Mouse (Mus musculus): ENCODE data around the gene Mfsd9. TPM values are rescaled to one million over a fixed set of nuclear protein-coding genes. Genes with fewer than 3 reads are reported as not detected.

Mfsd9 gene
- total RNA-seq, 2 experiments from 2014 or later, result 0.31 to 0.89 TPM

DNA sequence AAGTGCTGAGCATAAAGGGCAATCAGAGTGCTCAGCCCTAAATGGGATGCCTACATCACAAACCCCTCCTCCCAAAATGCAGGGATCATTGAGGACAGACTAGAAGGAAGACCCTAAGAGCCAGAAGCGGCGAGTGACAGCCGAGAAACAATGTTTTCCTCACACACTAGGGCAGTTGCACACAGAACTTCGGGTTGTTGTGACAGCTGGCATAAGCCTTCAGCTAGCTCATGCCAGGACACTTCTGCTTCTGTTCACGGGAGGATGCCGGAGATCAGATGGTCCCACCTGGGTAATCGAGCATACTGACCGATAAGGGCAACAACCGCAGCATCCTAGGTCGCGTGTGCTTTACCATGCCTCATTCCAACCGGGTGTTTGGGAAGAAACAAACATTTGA, 13.6 kb upstream of the Mfsd9 start:
- H3K4me3 ChIP-seq, result no peak overlapping the region
- intact Hi-C loops (cut with DNase I), result no loop called here
- H3K27ac ChIP-seq, result peak overlapping the region; percentile 95
- no peak for TF ChIP-seq CTCF (IDR thresholded peaks at IDR 0.05)
- no peak for DNase-seq

- peak; percentile 59 for DNase-seq
- Histone ChIP-seq H3K4me3 (no peak overlapping the region), H3K27ac (peak overlapping the region; percentile 95; the same call in 1 of the 2 replicates)
- TF ChIP-seq CTCF (IDR thresholded peaks at IDR 0.05), result peak; percentile 89
- intact Hi-C loops (cut with DNase I), result loop anchor here (1.0 kb wide), 1 partner anchor 42 kb away; no protein-coding TSS in a partner anchor
These were observed 12.3 kb upstream of the Mfsd9 start for GRCm38 (mm10) chr1:40802759-40803158.

- TF ChIP-seq CTCF (IDR thresholded peaks at IDR 0.05), result no peak
- Histone ChIP-seq H3K27ac (no peak overlapping the region), H3K4me3 (no peak overlapping the region)
- intact Hi-C loops (cut with DNase I), result no loop called here
- DNase-seq, result no peak
These were observed 10.4 kb upstream of the Mfsd9 start for GRCm38 (mm10) chr1:40800908-40801307.

DNA sequence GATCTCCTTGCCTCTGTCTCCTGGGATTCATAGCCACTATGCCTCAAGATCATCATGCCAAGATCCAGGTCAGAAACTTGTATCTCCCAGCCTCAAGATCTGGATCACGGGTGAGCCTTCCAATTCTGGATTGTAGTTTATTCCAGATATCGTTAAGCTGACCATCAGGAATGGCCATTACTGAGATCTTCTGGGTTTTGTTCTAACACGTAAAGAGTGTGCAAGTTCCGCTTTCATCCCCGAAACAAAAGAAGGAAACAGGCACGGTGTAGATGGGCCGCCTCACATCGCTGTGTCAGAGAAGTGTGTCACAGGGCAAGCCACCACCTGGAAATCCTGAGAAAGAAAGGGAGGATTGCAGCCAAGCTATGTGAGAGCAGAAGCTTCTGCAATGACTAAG, 8.6 kb upstream of the Mfsd9 start:
- Histone ChIP-seq H3K27ac (no peak overlapping the region), H3K4me3 (no peak overlapping the region)
- TF ChIP-seq CTCF (IDR thresholded peaks at IDR 0.05), result no peak
- no peak for DNase-seq
- intact Hi-C loops (cut with DNase I), result loop anchor here (10.0 kb wide), 1 partner anchor 176 kb away; no protein-coding TSS in a partner anchor

- no peak overlapping the region for H3K4me3 ChIP-seq
- intact Hi-C loops (cut with DNase I), result loop anchor here (10.0 kb wide), 1 partner anchor 177 kb away; no protein-coding TSS in a partner anchor
- no peak overlapping the region for H3K27ac ChIP-seq
- peak; percentile 89 for TF ChIP-seq CTCF (IDR thresholded peaks at IDR 0.05)
- peak; percentile 72 for DNase-seq
These were observed 6.9 kb upstream of the Mfsd9 start for GRCm38 (mm10) chr1:40797348-40797747.

DNA sequence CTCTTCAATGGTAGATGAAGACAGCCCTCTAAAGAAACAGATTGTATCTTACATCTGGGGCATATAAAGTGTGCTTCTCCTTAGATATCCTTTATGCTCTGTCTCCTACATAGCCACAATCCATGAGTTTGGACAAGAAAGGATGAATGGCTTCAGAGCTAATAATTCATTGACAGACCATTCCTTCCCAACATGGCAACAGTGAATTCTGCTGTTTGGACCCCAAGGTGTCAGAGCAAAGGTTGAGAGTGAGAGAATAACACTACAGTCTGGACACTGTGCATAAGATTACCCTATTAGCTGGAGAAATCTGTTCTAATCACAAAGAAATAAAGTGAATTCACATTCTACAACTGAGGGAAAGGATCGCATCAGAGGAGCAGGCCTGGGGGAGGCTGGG, 5.0 kb upstream of the Mfsd9 start:
- TF ChIP-seq CTCF (IDR thresholded peaks at IDR 0.05), result no peak
- DNase-seq, result no peak
- Histone ChIP-seq H3K27ac (no peak overlapping the region), H3K4me3 (no peak overlapping the region)
- intact Hi-C loops (cut with DNase I), result loop anchor here (10.0 kb wide), 1 partner anchor 179 kb away; no protein-coding TSS in a partner anchor

- Histone ChIP-seq H3K27ac (peak overlapping the region; percentile 76), H3K4me3 (peak overlapping the region; percentile 77)
- DNase-seq, result no peak
- TF ChIP-seq CTCF (IDR thresholded peaks at IDR 0.05), result no peak
- intact Hi-C loops (cut with DNase I), result loop anchor here (10.0 kb wide), 1 partner anchor 185 kb away; no protein-coding TSS in a partner anchor
These were observed 737 bp downstream of the Mfsd9 start for GRCm38 (mm10) chr1:40789666-40790233.

DNA sequence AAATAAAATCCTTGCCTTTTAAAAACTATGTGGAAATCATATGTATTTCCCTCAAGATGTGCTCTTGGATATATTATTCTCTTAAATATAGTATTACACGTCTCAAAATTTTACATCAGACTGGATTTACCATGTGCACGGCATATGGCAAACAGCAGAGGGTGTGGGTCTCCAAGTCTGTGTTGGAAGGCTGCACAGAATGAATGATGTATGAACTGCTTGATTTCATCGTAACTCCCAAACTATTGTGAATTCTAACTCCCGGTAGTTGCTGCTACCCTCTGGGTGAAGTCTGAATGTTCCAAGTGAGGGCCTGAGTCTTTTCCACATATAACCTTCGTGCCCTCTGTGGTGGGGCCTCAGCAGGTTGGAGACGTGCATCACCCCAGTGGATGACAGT, 1.5 kb downstream of the Mfsd9 start:
- no peak for TF ChIP-seq CTCF (IDR thresholded peaks at IDR 0.05)
- no peak for DNase-seq
- intact Hi-C loops (cut with DNase I), result no loop called here
- H3K27ac ChIP-seq, result no peak overlapping the region
- no peak overlapping the region for H3K4me3 ChIP-seq

DNA sequence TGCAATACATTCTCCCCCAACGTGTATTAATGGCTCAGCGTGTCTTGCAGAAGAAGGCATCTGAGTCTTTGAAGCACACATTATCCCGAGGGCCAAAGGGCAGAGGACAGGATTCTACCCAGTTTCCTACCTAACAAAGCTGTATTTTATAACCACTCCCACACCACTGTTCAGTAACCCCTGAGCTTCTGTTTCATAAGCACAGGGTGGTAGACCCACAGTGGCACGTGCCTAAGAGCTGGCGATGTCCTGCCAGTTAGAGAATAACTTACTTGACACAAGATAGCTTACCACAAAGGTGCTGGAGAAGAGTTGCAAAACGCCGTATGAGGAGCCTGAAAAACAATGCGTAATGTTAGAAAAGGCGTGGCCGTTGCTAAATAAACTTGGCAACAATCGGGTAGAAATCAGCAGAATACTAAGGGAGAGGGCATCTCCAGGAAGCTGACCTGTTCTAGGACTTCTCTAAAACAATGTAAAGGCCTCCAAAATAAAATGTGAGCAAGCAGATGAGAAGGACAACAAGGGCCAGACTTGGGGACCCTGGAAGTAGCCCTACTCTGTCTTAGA, 4.5 kb downstream of the Mfsd9 start:
- Histone ChIP-seq H3K4me3 (no peak overlapping the region), H3K27ac (no peak overlapping the region)
- no peak for DNase-seq
- intact Hi-C loops (cut with DNase I), result no loop called here
- TF ChIP-seq CTCF (IDR thresholded peaks at IDR 0.05), result no peak

DNA sequence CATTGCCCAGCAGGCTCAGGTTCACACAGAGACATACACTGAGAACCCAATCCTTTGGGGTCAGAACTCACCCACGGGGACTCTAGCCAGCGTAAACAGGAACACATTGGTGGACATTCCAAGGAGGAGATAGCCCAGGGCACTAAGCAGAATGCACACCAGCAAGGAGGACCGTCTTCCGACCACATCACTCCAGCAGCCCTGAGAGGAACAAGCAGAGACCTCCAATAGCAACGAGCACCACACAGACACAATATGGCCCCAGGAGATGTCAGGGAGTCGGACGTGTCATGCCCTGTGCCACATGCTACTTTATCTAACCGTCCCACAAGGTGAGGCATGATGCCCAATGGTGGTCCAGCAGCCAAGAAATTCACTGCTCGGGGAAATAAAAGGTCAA, 6.2 kb downstream of the Mfsd9 start:
- intact Hi-C loops (cut with DNase I), result no loop called here
- TF ChIP-seq CTCF (IDR thresholded peaks at IDR 0.05), result no peak
- no peak overlapping the region for H3K4me3 ChIP-seq
- no peak for DNase-seq
- H3K27ac ChIP-seq, result no peak overlapping the region

GRCm38 (mm10) chr1:40783450-40783849, 7.0 kb downstream of the Mfsd9 start:
- DNase-seq, result no peak
- no peak for TF ChIP-seq CTCF (IDR thresholded peaks at IDR 0.05)
- Histone ChIP-seq H3K4me3 (no peak overlapping the region), H3K27ac (no peak overlapping the region)
- intact Hi-C loops (cut with DNase I), result no loop called here

DNA sequence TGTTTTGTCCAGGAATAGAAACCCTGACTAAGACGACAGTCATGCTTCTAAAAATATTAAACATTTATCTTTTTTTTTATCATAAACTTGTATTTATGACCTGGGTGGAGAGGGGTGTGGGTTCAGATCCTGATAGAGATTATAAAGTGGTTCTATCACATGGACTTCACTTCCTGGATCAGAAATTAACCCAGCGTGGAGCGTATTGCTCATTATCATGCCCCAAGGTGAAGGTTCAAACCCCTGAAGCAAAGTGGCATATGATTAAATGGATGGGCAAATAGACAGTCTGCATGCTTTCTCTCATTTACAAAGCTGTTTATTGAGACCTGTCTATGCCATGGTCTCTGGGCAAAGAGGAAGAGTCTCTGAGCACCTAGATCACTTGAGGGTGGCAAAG, 13.7 kb downstream of the Mfsd9 start:
- TF ChIP-seq CTCF (IDR thresholded peaks at IDR 0.05), result no peak
- DNase-seq, result no peak
- H3K4me3 ChIP-seq, result no peak overlapping the region
- H3K27ac ChIP-seq, result no peak overlapping the region
- intact Hi-C loops (cut with DNase I), result no loop called here

- intact Hi-C loops (cut with DNase I), result no loop called here
- TF ChIP-seq CTCF (IDR thresholded peaks at IDR 0.05), result no peak
- no peak for DNase-seq
These were observed 14.4 kb downstream of the Mfsd9 start for GRCm38 (mm10) chr1:40776102-40776501.

DNA sequence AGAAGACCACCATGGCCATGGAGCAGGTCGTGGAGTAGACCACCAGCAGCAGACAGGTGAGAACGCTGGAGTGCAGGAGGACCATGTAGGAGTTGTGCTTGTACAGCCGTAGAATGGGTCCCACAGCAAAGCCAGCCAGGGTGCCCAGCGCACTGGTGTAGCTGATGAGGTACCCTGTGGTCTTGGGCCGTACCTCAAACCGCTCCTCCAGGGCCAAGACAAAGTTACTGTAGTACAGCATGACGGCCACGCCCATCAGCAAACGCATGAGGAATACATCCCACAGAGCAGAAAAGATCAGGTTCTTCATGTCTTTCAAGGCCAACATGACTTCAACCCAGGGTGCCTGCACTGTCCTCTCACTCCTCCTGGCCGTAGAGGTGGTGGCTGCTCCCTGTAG, 16.4 kb downstream of the Mfsd9 start:
- Histone ChIP-seq H3K4me3 (no peak overlapping the region), H3K27ac (no peak overlapping the region)
- intact Hi-C loops (cut with DNase I), result no loop called here
- TF ChIP-seq CTCF (IDR thresholded peaks at IDR 0.05), result no peak
- no peak for DNase-seq

More at GRCm38 (mm10) chr1:40776102-40776501, 14.4 kb downstream of the Mfsd9 start:
- Histone ChIP-seq H3K4me3 (no peak overlapping the region), H3K27ac (no peak overlapping the region)
